Mouse (Mus musculus) adrenal gland (tissue): Measurements from ENCODE around the gene Fen1.

Experiments
- intact Hi-C: fragments of 180-260 bp; cut with DNase I; formaldehyde crosslinking; loops from one replicate; pipeline ENCODE4 v1.15.1; 2025
- long read RNA-seq, 2 experiments: library from polyadenylated mRNA; unstranded; transcript quantifications; one replicate each; pipeline ENCODE4 v2.0.0; 2020; ENCODE audit warnings: borderline replicate concordance in 1 of 2; ENCODE audit not compliant: insufficient replicate concordance in 1 of 2

Gene Fen1
- long read RNA-seq, experiment 1, transcript Fen1-201 (2 exons, 2,341 nt), result major isoform, 6 of 14 reads
- long read RNA-seq, experiment 1, partial matches to known transcripts, result 0 of 14 reads
- long read RNA-seq, experiment 1, other reads (novel, unspliced or antisense), result 2 of 14 reads
- long read RNA-seq, experiment 2, transcript Fen1-201 (2 exons, 2,341 nt), result major isoform, 9 of 15 reads
- long read RNA-seq, experiment 2, transcript Fen1-202 (2 exons, 2,100 nt), result minor isoform, 6 of 15 reads
- long read RNA-seq, experiment 2, partial matches to known transcripts, result 0 of 15 reads
- long read RNA-seq, experiment 2, other reads (novel, unspliced or antisense), result 0 of 15 reads

DNA sequence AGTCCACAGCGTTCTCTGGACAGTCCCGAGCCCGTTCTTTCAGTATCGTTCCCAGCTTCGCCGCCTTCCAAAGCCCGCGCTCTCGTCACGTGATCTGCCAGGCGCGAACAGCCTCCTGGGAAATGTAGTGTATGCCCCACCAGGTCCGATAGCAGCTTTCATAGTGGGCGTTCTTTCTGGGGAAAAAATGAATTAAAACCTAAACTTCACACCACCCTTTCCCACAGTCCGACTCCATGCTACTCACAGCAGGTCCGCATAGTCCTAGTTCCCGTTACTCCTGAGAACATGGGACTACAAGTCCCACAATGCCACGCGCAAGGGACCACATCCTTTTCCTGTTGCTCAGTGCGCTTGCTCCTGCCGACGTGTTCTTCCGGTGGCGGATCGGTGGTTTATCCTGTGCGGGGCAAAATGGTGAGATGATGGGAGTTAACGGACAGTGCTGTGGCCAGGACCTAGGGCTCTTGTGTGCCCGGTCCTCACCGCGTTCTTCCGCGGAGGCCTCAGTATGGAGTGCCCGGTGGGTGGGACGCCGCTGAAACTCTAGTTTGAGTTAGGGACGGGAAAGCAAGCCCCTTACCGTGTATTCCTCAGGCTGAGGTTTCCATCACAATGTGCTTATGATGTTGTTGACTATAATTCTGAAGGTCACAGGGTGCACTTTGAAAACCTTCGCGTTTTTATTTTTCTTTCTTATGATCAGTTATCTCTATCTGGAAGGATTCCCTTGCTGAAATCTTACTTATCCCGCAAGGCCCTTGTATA, at the start of gene Fen1, which contains the start of gene Tmem258:
Gene Fen1 (minus strand): TSS at position 322 of the 768 bp plus-strand sequence.
Gene Tmem258 (plus strand): TSS at position 167 of the 768 bp plus-strand sequence.
- intact Hi-C loops, result loop anchor here (5.0 to 10.0 kb wide), 2 partner anchors 202 to 289 kb away; partner anchors contain the start of genes Best1 and Rab3il1

GRCm38 (mm10) chr19:10248128-10248527, 44.2 kb upstream of the Fen1 start:
- intact Hi-C loops, result no loop called here

DNA sequence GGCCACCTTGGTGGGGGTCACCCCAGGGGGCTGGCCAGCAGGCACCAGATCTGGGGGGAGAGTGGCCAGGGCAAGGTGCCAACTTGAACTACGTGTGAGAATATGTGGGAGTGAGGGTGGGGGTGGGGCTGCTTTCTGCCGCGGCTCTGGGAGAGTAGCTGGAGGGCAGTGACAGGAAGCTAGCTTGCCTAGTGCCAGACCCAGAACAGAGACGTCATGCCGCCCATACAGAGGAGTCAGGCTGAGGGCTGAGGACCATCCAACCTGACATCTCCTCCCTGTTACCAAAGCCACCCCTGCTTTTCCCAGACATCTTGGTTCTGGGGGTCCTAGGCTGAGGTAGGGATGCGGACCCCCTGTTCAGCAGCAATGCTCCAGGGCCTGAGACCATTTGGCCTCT, 43.2 kb upstream of the Fen1 start:
- intact Hi-C loops, result no loop called here

DNA sequence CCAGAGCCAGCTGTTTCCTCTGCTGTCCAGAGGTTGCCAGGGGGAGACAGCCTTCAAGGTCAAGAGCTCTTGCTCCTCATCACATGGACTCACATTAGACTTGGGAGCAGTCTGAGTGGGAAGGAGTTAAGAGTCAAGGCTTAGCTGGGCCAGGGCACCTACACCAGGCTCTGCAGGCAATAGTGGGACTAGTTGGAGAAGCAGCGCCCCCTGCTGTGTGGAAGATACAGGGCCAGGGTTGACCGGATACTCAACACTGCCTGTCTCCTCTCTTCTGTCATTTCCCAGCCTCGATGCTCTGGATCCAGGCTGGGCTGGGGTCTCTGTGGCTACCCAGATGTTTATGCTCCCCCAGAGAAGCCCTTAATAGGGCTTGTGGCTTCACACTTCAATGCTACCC, 40.2 kb upstream of the Fen1 start:
- intact Hi-C loops, result no loop called here

DNA sequence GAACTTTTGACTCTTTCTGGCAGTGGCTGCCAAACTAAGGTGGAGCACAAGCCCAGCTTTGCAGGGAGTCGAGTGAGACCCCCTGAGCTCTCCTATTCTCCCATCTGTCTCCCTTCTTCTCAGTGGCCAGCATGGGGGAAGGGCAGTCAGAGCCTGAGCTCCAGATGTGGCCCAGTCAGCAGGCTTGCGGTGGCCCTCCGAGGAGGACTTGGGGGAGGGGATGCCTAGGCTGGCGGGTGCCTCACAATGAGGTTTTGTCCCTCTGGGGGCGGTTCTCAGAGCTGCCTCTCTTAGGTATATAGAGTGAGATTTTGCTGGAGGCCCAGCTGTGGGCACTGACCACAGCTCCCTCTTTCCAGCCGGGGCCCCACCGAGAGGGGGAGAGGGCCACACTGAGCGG, 38.9 kb upstream of the Fen1 start:
- intact Hi-C loops, result no loop called here

DNA sequence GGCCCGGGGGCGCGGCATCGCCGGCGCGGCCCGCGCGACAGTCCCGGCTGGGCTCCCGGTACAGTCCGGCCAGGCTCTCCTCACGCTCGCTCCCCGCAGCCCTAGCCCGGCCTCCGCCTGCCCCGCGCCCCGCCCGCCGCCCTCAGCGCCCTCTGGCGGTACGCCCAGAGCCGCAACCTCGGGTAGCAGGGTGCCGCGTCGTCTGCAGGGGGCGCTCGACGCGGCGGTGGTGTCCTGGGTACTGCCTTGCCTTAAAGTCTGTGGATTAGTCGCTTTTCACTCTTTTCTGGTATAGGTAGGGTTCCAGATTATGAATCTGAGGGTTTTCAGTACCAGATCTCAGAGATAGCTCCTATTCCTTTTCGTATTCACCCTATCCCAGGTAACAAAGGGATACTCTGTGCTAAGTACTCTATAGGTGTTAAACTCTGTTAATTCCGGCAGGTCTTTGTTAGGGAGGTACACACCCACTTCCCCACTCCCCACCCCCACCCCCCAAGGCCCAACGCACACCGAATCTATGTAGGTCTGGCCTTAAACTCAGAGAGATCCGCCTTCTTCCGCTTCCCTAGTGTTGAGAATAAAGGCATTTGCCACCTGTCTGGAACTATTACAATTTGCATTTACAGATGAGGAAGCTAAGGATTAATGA, 36.8 kb upstream of the Fen1 start, which contains the start of gene Myrf:
Gene Myrf (minus strand): TSS at position 95 of the 652 bp plus-strand sequence.
- intact Hi-C loops, result no loop called here

- intact Hi-C loops, result no loop called here
Measured at GRCm38 (mm10) chr19:10239975-10240653, 36.1 kb upstream of the Fen1 start.

DNA sequence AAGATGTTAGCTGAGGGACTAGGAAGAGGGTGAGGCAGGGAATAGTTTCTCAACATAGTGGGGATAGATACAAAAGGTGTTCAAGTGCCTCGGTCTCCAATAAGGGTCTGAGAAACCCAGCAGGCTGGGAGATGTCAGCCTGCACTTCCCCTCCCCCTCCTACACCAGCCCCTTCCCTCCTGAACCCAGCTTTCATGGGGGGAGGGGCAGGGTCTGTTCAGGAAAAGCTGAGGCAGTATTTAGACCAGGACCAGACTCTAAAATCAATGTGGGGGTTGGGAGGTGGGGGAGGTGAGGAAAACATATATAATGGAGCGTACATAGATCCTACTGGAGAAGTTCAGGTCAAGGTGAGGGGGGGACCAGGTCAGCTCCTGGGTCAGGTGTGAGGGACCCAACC, 35.5 kb upstream of the Fen1 start:
- intact Hi-C loops, result no loop called here

- intact Hi-C loops, result no loop called here
Measured at GRCm38 (mm10) chr19:10238477-10238876, 34.5 kb upstream of the Fen1 start.

GRCm38 (mm10) chr19:10235784-10236565, 32.0 kb upstream of the Fen1 start:
- intact Hi-C loops, result no loop called here

DNA sequence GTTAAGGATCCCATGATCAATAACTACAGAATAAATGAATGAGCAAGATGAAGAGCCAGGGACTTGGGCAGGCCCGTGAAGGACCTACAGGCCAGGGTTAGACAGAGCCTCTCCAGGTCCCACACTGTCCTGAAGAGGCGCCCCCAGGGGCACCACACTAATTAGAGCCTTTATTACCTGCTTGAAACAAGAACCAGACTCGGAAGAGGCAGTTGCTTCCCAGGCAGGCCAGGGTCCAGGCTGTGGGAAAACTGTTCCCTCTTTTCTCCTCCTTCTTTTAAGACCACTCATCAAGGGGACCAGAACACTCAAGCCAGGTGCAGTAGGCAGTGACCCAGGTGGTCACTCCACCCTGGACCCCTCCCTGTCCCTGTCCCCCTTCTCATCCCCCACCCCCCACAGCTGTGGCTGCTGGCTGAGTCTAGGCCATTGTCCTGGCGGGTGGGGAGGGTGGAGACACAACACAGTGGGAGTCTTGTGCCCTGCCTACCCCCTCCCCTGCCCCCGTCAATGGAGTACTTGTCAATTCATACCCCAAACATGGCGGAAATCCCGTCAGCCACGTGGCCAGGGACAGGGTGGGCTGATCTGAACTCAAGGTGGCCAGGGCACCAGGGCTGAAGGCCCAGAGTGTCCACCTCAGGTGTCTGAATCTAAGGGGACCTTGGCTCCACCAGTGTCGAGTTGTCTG, 28.5 kb upstream of the Fen1 start:
- intact Hi-C loops, result no loop called here

- intact Hi-C loops, result no loop called here
Measured at GRCm38 (mm10) chr19:10231871-10232270, 27.9 kb upstream of the Fen1 start.

GRCm38 (mm10) chr19:10231016-10231415, 27.0 kb upstream of the Fen1 start:
- intact Hi-C loops, result no loop called here

- intact Hi-C loops, result no loop called here
Measured at GRCm38 (mm10) chr19:10225767-10226166, 21.8 kb upstream of the Fen1 start.

- intact Hi-C loops, result no loop called here
Measured at GRCm38 (mm10) chr19:10224637-10225453, 20.9 kb upstream of the Fen1 start.

DNA sequence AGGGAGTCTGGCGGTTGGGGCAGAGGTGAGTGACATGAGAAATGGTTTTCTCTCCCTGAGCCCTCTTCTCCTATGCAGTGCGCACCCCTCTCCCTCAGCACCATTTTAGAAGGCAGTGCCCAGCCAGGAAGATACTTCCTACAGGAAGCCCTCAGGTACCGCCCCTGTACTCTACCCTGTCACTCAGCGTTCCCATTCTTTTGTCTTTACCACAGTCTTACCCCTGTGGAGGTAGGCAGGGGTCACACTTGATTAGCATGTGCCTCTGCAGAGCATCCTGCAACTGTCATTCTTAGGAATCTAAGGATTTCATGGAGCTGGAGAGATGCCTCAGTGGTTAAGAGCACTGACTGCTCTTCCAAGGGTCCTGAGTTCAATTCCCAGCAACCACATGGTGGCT, 19.6 kb upstream of the Fen1 start:
- intact Hi-C loops, result no loop called here

DNA sequence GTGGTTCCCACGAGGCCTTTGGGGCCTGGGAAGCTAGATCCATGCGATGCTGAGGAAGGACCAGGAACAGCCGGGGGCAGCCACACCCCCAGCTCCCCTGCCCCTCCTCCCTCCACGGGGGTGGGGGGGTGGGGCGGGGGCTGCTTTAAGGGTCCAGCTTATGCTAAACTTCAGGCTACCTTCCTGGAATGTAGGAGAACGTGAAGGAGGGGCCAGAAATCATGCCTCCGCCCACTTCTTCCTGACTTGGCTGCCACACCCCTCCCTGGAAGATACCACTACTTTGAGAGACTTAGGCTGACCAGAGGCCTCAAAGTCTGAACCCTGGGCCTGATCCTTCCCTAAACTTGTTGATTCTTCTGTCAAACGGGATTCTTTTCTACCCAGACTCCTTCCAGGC, 18.7 kb upstream of the Fen1 start:
- intact Hi-C loops, result no loop called here

DNA sequence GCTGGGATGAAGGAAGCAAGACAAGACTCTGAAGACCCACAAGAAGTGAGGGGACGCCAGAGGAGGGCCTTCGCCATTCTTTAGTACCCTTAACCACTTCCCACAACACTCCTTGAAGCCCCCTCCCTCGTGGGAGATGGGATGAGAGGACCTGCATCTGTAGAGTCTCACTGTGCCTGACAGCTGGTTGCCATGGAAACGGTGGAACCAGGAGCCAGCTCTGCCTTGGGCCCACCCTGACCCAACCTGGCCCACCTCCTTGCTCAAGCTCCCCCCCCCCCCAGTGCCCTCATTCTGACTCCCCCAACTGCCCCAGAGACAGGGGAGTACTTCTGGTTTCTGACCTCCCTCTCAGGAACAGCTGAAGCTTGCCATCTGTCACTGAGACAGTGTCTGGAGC, 17.6 kb upstream of the Fen1 start:
- intact Hi-C loops, result no loop called here

GRCm38 (mm10) chr19:10219593-10219992, 15.6 kb upstream of the Fen1 start:
- intact Hi-C loops, result no loop called here
